Mouse (Mus musculus) erythroblast, embryonic 14.5 days (primary cell): ENCODE data around the gene Gm2115.

ENCODE experiments used
- GATA1 ChIP-seq: IDR thresholded peaks from 2 replicates; pipeline ENCODE4 v1.6.1; 2012; ENCODE audit warnings: low read length, inconsistent platforms, mixed read lengths
- TAL1 ChIP-seq: IDR thresholded peaks from 3 replicates; pipeline ENCODE4 v1.6.1; 2012; ENCODE audit warnings: low read length, inconsistent platforms, mixed read lengths

- TF ChIP-seq GATA1: no peak
- no peak for TF ChIP-seq TAL1
These were observed 31.7 kb downstream of the Gm2115 start for GRCm38 (mm10) chr7:84560500-84560899.
